Mouse (Mus musculus) brain, embryonic 14.5 days (tissue): ENCODE data around the gene Spin2d. TPM values are rescaled to one million over a fixed set of nuclear protein-coding genes. Genes with fewer than 3 reads are reported as not detected.
"Not testable (repeated sequence)": the region's sequence is repeated elsewhere in the genome, so short reads cannot be mapped to it uniquely, and the experiment has no call there.

Source experiments
- DNase-seq: peaks from one replicate; pipeline ENCODE4 v3.0.0-alpha.2; 2011; ENCODE audit warnings: low read depth
- CTCF ChIP-seq: fragments of 200-500 bp; IDR thresholded peaks from 2 replicates; pipeline ENCODE4 v1.5.1; 2012; ENCODE audit warnings: inconsistent platforms, mild to moderate bottlenecking, moderate library complexity, borderline replicate concordance; ENCODE audit not compliant: insufficient read depth, insufficient read length; ENCODE audit errors: extremely low read depth
- POLR2A ChIP-seq: fragments of 200-500 bp; IDR thresholded peaks from 2 replicates; pipeline ENCODE4 v1.6.1; 2012; ENCODE audit warnings: mild to moderate bottlenecking, inconsistent platforms, borderline replicate concordance; ENCODE audit not compliant: poor library complexity, insufficient read depth, insufficient read length, severe bottlenecking; ENCODE audit errors: extremely low read depth
- polyA plus RNA-seq: library from polyadenylated mRNA; depleted of rRNA; stranded (reverse); fragments of >200 nt; gene quantifications from 2 replicates; pipeline ENCODE4 v1.2.3, GENCODE M21; 2012; rRNA removed

Gene Spin2d
- not detected in 2 replicates for polyA plus RNA-seq

GRCm38 (mm10) chrX:73176889-73177288 is at the start of gene Spin2d:
Gene Spin2d, minus strand, starts transcription at chrX:73176989.
- DNase-seq = not testable (repeated sequence)

DNA sequence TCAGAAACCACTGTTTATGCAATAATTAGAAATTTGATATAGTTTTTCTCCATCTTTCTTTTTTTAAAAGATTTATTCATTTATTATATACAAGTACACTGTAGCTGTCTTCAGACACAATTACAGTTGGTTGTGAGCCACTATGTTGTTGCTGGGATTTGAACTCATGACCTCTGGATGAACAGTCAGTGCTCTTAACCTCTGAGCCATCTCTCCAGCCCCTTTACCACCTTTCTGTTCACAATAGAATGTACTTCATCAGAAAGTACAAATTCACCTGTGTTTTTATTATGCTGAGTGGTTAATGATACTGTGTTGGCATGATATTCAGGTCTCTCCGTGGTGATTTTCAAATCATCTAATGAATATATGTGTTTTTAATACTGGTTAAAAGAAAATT is 48.6 kb upstream of the Spin2d start:
- TF ChIP-seq POLR2A = no peak
- no peak for TF ChIP-seq CTCF
- DNase-seq = no peak

GRCm38 (mm10) chrX:73213819-73214564 is 37.2 kb upstream of the Spin2d start, which contains the start of gene Xlr4b:
Gene Xlr4b, plus strand, starts transcription at chrX:73214333.
- not testable (repeated sequence) for DNase-seq

- DNase-seq = peak; percentile 51
Observed at GRCm38 (mm10) chrX:73191934-73192333, 15.1 kb upstream of the Spin2d start, which contains the start of gene Xlr3b. Gene Xlr3b, plus strand, starts transcription at chrX:73192207.

DNA sequence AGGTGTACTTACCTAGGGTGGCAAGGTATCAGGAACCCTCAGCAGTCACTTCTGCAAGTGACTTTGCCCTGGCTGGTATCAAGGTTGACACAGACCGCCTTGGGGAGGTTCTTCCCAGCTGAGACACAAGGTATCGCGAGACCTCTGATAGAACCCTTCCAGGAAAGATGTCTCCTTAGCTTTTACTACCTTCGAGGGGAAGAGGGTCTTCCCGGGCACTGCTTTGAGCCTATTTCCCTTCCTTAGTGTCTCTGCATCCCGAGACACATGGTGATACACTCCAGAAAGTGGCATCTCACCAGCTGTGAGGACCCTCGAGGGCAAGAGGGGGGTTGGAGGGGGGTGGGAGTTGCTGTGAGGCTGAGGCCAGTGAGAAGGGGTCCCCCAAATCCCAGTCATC is 27.4 kb downstream of the Spin2d start, which contains the start of gene DXBay18:
Gene DXBay18, minus strand, starts transcription at position 101 of the 400 bp plus-strand sequence.
- DNase-seq = not testable (repeated sequence)

GRCm38 (mm10) chrX:73148496-73148895 is 28.3 kb downstream of the Spin2d start, which contains the start of gene Xlr5b:
Gene Xlr5b, plus strand, starts transcription at chrX:73148796.
- DNase-seq = not testable (repeated sequence)

- DNase-seq = not testable (repeated sequence)
Observed at GRCm38 (mm10) chrX:73143218-73143618, 33.6 kb downstream of the Spin2d start.

Other genes with a start within 250 kb of the Spin2d start
- gene Zfp185, start 189.7 kb downstream of the Spin2d start, polyA plus RNA-seq = 1.2 and 1.5 TPM in 2 replicates
- gene Pnma5, start 139.9 kb downstream of the Spin2d start, polyA plus RNA-seq = 0.07 and 0.11 TPM in 2 replicates
- 14.5 and 15.1 TPM in 2 replicates for gene Pnma3, start 112.2 kb downstream of the Spin2d start, polyA plus RNA-seq
- 0.93 TPM in 1 of 2 replicates, not detected in the other for gene Xlr4a, start 94.5 kb downstream of the Spin2d start, polyA plus RNA-seq
- gene Xlr3a, start 79.9 kb downstream of the Spin2d start, polyA plus RNA-seq = 1.7 and 4.0 TPM in 2 replicates
- 0.94 and 1.1 TPM in 2 replicates for gene Gm14685, start 59.9 kb downstream of the Spin2d start, polyA plus RNA-seq
- not detected in 2 replicates for gene Xlr5b, start 28.2 kb downstream of the Spin2d start, polyA plus RNA-seq
- 0.26 and 0.71 TPM in 2 replicates for gene DXBay18, start 27.5 kb downstream of the Spin2d start, polyA plus RNA-seq
- 3.7 and 13.7 TPM in 2 replicates for gene Xlr3b, start 15.2 kb upstream of the Spin2d start, polyA plus RNA-seq
- gene Xlr4b, start 37.3 kb upstream of the Spin2d start, polyA plus RNA-seq = 0.25 and 0.97 TPM in 2 replicates
- 19.7 and 22.1 TPM in 2 replicates for gene F8a, start 51.3 kb upstream of the Spin2d start, polyA plus RNA-seq
- 0.25 TPM in 1 of 2 replicates, not detected in the other for gene Xlr4c, start 66.1 kb upstream of the Spin2d start, polyA plus RNA-seq
- 0.13 TPM in 1 of 2 replicates, not detected in the other for gene Xlr3c, start 88.4 kb upstream of the Spin2d start, polyA plus RNA-seq
- not detected in 2 replicates for gene Xlr5a, start 116.0 kb upstream of the Spin2d start, polyA plus RNA-seq
- gene Xlr5c, start 116.0 kb upstream of the Spin2d start, polyA plus RNA-seq = not detected in 2 replicates
- gene Gm45015, start 159.9 kb upstream of the Spin2d start, polyA plus RNA-seq = not detected in 2 replicates
- 25.9 and 26.6 TPM in 2 replicates for gene Zfp275, start 165.6 kb upstream of the Spin2d start, polyA plus RNA-seq
- gene Gm18336, start 221.7 kb upstream of the Spin2d start, polyA plus RNA-seq = 0.13 and 0.27 TPM in 2 replicates
- 1.2 and 1.3 TPM in 2 replicates for gene Zfp92, start 234.1 kb upstream of the Spin2d start, polyA plus RNA-seq